Mouse (Mus musculus) liver, postnatal 0 days (tissue): ENCODE measurements at regions not wholly inside any gene's neighbourhood (a gene's known extent, or its start where the extent isn't known, plus 50 kb on each side); places are given as distances from the start of the nearest gene placed in this dataset.

ENCODE experiments used
- CTCF ChIP-seq: sonication (generic); IDR thresholded peaks from 2 replicates; pipeline ENCODE4 v1.5.1; 2016; ENCODE audit warnings: antibody characterized with exemption, low read depth
- EP300 ChIP-seq: IDR thresholded peaks from 2 replicates; pipeline ENCODE4 v1.6.1; 2016; ENCODE audit warnings: antibody characterized with exemption, low read depth, mild to moderate bottlenecking

GRCm38 (mm10) chr3:21126191-21126590, 759.2 kb upstream of the Agtr1b start:
- TF ChIP-seq CTCF (no peak), EP300 (no peak)
